Mouse (Mus musculus): ENCODE data around the gene Gm11037.
"Not testable (repeated sequence)": the region's sequence is repeated elsewhere in the genome, so short reads cannot be mapped to it uniquely, and the experiment has no call there.

Gm11037 gene

DNA sequence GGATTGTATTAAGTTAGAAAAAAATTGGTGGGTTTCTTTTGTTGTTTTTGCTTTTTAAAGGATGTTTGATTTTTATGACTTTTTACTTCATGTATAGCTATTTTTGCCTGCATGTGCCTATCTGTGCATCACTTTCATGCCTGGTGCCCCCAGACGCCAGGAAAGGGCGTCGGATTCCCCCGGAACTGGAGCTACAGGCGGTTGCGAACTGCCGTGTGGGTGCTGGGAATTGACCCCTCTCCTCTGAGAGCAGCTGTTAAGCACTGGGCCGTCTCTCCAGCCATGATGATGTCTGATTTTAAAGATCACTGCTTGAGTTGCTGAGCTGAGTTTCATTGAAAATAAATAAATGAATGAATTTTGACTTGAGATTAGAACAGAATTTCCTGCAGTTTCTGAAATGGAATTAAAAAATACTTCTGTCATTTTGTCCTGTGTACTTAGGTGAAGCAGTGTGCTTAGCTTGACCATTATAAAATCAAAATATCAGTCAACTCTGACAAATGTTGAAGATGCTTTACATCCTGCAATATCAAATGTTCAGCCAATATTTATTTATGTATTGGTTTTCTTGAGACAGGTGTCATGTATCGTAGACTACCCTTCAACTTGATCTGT, at the start of gene Gm11037:
TSS of gene Gm11037 (plus strand) at position 568 of the 618 bp plus-strand sequence.
- no peak for DNase-seq

DNA sequence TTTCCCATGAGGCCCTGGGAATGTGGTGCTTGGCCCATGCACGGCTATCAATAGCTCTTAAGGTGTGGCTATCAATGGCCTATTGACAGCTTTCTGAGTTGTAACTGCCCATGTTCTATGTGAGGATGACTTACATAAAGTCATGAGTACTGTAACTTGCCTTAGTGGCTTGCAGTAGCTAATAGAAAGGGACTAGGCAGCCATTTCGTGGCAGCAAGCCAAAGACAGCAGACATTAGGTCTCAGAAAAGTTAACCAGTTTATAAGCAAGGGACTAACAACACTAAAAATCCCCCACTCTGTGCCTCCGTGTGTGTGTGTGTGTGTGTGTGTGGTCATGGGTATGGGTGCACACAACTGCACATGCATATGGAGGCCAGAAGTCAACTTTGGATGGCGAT, 49.1 kb upstream of the Gm11037 start:
- DNase-seq: no peak

DNA sequence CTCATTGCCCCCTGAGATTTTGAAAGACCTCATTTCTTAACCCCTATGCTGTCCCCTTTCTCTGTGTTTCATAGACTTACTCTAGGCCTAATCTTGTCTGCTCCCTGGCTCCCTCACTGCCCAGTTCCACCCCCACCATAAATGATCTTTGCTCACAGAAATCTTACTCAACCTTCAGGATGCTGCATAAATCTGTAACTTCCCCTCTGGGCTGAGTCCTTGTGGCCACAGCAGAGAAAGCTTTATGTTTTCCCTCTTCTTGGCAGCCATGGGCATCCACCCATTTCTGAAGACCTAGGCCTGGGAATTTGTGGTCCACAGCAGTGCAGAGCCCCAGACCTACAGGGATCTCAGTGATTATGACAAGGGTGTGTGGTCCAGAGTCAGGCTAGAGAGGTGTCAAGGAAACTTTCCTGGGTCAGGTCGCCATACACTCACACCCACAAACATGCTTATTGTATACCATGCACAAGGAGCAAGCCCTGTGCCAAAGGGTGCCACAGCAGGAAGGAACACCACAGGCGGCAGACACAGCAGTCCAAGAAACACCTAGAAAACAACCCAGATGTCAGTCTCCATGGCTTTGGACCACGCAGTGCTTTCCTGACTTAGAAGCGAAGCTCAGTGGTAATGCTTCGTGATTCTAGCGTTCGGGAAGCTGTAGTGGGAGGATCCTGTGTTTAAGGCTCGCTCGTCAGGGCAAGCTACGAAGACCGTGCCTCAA, 46.5 kb upstream of the Gm11037 start, which contains the start of gene Siglec1:
TSS of gene Siglec1 (minus strand) at position 99 of the 724 bp plus-strand sequence.
- DNase-seq: no peak

DNA sequence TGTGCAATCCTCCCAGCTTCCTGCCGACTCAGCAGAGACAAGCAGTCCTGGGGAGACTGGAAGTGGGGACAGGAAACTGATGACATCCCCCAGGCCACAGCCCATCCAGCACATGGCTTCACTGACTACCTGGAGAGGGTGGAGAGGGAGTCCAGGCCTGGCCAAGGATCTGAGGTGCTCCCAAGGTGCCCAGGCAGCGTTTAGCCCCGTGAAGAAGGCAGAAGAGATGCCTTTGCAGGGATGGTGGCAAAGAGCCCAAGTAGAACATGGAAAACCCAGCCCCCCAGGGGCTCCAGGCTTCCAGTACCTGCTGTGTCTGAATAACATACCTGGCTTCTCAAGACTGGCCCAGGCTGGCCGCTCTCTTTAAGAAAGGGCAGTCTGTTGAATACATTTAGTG, 44.7 kb upstream of the Gm11037 start:
- DNase-seq: no peak

DNA sequence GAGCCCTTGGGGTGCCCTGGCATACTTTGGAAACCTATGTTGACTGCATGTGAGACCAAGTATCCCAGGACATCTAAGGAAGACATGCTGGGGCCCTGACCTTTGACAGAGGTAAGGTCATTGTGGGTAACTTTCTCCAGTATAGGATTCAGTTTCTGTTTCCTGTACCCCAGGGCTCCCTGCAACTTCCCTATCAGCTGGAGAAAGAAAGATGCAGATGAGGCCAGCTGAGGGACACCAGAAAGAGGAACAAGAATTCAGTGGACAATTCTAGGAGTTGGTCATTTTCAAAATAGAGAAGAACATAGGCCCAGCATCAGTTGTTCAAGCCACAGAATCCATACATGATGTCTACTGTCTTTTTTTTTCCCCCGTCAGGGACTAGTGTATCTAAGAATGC, 43.7 kb upstream of the Gm11037 start:
- no peak for DNase-seq

DNA sequence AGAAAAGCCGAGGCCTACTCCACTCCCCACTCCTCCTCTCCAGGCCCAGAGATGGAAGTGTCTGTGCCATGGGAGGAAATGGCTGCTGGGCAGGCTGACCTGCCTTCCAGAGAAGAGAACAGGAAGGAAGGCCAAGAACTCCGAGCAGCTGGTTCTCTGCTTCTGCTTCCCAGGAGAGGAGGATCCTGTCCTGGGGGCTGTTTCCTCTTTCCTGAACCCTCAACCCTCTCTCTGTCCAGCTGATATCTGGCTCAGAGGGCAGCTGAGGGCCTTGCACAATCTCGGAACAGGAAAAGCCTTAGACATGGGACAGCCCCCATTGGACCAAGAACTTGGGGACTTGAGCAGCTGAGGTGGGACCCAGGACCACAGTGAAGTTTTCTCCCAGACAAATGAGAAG, 42.4 kb upstream of the Gm11037 start:
- DNase-seq: peak; percentile 64

DNA sequence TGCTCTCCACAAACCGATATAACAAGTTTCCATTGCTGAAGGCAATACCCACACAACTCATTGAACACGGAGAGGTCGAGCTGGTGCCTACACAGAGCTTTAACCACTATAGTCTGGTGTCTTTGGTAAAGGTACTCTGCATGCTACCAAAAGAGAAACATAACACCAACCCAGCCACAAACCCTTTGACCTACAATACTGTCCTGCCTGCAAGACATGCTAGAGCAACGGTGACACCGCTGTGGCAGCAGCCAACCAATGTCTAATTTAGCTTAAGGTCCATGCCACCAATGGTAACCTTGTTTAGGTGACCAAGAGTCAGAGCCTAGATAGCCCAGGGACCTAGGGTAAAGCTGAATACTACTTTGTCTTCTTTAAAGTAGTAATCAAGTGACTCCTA, 39.7 kb upstream of the Gm11037 start:
- DNase-seq: no peak

DNA sequence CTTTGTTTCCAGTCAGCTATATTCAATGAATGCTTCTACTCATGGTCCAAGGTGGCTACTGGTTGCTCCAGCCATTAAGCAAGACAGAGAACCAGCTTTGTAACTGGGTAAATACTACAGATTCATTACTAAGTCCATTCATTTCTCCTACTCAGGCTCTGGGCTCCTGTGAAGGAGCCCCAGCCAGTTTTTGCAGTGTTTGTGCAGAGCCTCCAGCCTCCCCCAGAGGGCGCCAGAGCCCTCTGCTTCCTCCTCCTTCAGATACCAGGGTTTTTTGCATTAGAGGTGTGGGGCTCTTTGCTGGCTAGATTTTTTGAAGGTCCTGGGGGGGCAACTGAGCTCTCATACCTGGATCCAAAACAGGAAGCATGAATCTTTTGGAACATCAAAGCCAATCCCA, 38.5 kb upstream of the Gm11037 start:
- DNase-seq: peak; percentile 74

DNA sequence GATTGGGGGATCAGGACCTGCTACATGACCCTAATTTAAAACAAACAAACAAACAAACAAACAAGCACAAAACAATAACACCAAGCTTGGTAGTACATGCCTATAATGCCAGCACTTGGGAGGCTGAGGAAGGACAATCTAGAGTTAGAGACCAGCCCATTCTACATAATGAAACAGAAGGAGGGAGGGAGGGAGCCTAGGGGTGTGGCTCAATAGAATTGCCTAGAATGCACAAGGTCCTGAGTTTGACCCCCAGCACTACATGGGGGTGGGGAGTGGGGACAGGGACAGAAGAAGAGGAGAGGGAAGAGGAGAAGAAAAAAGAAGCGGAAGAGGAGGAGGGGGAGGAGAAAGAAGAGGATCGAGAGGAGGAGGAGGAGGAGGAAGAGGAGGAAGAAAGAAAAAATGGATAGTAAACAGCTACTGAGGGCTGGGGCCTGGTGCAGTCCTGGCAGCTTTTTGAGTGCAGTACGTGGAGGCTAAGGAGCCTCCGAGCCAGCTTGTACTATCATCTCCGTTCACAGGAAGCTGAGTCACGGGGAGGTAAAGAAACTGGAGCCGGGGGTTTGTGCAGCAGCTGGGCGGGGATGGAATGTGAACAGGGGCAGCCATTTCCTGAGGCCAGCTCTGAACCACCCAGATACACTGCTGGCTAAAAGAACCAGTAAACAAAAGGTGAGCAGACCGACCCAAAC, 37.0 kb upstream of the Gm11037 start:
- DNase-seq: no peak

DNA sequence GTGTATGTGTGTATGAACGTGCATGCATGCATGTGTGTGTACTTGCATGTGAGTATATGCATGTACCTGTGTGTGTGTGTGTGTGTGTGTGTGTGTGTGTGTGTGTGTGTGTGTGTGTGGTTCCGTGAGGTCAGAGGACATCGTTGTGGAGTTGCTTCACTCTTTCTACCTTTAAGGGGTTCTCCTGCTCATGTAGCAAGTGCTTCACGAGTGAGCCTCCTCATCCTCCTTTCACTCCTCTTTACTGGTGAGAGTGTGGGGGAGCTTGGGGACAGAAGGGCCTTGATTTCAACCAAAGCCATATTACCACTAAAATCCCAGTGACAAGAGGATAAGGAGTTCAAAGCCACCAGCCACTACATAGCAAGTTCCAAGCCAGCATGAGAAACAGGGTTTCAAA, 36.2 kb upstream of the Gm11037 start:
- DNase-seq: no peak

DNA sequence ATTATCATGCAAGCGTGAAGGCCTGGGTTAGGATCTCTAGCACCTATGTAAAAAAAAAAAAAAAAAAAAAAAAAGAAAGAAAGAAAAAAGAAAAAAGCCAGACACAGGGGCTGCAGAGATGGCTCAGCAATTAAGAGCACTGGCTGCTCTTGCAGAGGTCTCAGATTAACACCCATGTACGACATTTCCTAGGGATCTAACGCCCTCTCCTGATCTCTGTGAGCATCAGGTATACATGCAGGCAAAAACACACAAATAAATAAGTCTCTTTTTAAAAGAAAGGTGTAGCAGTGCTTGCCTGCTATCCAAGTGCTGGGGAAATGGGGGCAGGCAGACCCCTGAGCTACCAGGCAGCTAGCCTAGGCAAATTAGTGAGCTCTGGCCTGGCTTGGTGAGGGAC, 31.8 kb upstream of the Gm11037 start:
- DNase-seq: no peak

DNA sequence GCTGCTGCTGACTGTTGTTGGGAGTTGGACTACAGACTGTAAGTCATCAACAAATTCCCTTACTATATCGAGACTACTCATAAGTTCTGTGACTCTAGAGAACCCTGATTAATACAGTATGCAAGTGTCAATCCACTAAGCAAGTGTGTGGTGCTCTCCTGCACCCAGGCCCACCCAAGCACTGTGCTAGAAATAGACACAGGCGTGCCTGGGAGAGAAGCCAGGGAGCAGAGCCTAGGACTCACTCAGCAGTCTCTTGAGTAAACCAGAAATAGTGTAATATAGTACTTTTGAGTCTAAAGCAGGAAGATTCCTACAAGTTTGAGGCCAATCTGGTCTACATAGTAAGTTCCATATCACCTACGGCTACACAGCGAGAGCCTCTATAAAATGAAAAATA, 29.3 kb upstream of the Gm11037 start:
- no peak for DNase-seq

DNA sequence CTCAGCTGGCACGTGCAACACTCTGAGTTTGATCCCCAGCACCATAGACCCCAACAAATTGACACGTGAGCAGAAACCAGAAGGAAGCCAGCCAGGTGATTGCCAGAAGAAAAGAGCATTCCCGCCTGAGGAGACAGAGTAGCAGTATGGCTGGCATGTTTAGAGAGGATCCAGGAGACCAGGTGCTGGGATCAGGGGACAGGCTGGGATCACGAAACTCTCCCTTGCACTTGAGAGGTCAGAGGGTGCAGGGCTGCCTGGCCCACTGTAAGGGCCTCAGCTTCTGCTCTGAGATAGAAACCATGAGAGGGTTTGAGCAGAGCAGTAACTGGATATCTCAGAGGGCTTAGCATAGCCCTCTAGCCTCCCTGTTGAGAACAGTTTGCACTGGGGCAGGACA, 28.2 kb upstream of the Gm11037 start:
- not testable (repeated sequence) for DNase-seq

DNA sequence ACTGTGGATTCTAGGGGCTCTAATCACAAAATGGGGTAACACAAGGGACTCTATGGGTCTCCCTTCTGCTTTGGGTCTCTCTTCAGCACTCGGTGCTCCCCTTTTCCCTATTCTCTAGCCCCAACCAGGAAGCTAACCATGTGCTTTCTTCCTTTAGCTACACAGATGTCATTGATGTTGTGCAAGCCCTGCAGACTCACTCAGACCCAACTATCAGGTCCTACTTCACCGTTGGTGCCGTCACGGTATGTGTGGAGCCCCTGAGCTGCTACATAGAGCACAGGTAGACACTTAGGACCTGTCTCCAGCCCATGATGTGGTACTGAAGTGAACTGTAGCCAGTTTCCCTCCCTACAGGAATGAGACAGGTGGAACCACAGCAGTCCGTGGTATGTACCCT, 27.3 kb upstream of the Gm11037 start:
- no peak for DNase-seq

DNA sequence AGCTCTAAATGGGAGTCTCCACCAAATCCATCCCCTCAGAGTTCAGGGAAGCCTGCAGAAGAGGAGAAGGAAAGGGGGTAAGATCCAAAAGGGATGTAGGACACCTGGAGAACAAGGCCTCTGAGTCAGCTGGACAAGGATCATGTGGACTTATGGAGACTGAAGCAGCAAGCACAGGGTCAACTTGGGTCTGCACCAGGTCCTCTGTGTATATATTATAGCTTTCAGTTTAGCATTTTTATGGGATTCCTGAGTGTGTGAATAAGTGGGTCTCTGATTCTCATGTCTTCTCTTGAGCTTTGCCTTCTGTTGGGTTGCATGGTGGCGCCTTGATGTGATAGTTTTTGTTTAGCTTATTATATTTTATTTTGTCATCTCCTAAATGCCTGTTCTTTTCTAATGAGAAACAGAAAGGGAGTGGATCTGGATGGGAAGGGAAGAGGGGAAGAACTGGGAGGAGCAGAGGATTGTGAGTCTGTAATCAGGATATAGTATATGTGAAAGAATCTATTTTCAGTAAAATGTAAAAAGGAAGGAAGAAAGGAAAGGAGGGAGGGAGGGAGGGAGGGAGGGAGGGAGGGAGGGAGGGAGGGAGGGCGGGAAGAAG, 14.2 kb upstream of the Gm11037 start:
- no peak for DNase-seq

DNA sequence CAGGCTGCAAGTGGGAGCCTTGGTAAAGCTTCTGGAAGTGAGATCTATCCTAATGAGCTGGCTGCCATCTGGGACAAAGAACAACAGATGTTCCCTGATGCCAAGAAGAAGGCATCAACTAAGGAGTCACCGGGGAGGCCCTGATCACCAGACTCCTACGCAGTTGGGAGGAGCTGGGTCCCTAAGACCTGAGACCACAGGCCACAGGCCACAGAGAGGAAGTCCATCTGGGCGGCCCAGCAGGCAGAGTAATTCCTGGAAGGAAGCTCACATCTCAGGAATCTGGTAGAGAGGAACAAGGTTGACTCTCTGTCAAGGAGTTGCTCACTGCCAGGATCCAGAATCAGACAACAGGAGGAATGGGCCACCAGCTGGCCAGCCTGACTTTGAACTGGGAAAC, 9.1 kb upstream of the Gm11037 start:
- DNase-seq: peak; percentile 54

DNA sequence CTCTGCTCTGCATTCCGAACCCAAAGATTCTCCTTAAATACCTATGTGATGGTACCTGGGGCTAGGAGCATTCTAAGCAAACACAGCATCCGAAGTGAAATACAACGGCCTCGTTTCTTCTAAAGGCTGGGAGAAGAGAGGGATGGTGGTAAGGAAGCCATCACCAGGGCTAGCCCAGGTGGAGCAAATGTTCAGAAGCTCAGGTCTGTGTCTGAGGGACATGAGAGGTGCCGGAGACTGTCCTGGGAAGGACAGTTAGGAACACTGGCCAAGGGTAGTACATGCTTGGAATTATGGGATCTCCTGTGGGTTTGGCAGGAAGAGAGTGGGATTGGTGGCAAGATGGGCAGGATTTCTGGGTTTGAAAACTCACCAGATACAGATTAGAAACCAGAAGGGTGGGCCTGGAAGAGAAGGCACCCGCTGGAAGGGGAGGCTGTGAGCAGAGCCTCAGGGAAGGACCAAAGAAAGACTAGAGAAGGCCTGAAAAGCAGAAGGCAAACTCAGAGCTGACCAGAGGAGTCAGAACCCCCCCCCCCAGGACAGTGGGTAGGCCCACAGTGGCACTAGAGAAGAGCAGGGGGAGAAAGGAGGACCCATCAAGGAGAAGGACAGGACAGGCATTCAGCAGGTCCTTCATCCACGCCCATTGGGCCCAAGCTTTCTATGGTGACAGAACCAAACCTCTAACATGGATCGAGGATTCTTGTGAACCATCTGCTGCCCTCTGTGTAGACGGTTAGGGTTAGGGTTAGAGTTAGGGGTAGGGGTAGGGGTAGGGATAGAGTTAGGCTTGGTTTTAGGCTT, 7.9 kb upstream of the Gm11037 start:
- DNase-seq: no peak

DNA sequence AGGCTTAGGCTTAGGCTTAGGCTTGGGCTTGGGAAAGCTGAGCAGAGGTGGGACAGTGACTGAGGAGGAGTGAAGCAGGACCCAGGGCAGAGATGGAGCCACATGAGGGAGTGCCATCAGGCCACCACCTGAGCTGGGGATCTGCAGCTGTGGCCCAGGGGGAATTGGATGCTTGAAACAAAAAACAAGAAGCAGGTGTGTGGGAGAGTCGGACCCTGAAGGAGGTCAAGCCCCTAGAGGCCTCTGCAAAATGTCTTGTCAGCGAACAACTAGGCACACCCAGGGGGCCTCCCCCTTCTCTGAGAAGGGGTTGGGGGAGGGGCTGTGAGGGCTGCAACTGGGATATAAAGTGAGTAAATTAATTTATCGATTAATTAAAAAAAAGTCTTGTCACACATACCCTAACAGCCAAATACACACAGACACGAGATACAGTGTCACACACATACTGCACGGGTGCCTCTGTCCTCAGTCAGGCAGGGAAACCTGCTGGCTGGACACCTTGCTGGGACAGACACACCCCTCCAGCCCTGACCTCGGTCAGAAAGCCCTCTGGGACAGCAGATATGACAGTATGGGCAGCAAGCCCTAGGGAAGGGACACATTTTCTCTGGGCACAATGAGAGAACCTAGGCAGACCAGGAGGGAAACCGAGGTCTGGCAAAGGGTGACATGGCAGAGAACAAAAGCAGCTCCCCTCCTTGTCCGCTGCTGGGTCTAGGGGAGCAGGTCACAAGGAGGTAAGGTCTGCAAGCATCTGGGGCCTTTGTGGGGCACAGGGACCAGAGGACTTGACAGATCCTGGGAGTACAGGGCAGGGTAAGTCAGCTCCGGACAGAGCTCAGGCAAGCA, 7.1 kb upstream of the Gm11037 start:
- DNase-seq: no peak

DNA sequence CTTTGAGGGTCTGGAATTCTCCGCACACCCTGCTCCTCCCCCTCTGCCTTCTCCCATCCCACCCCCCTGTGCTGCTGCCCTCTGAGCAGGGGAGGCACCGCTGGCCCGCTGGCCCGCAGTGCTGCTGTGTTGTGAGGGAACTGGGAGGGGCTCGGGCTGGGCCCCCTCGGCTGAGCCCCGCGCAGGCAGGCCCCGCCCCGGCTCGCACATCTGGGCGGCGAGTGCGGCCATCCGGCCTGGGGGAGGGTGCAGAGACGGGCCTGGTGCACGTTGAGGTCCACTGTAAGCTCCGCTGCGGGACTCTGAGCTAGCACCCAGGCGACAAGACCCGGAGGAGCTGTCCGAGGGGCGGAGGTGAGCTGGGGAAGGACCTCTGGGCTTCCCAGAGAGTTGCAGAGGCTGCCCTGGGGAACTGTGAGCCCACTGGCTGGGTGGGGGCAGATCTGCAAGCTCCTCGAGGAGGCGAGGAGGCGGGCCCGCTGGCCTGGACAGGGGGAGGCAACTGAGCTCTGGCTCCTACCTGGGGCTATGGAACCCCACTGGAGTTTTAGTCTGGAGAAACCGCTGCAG, 6.1 kb upstream of the Gm11037 start, which contains the start of gene Hspa12b:
TSS of gene Hspa12b (plus strand) at position 120 of the 570 bp plus-strand sequence.
- no peak for DNase-seq

DNA sequence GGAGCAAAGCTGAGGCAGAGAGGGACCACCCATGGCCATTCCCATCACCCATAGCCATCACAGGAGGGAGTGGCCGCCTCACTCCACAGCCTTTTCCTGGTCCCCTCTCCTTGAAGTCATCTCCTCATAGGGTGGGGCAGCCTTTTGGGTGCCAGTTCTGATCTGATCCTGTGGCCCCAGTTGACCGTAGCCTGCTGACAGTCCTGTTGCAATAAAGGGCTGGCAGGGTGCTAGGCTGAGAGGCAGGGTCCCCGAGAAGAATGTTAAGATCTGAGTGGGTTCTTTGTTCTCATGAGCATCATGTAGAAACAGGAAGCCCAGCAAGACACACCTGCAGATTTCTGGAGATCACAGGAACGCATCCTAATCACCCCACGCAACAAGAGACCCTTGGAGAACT, 5.1 kb upstream of the Gm11037 start:
- DNase-seq: no peak

DNA sequence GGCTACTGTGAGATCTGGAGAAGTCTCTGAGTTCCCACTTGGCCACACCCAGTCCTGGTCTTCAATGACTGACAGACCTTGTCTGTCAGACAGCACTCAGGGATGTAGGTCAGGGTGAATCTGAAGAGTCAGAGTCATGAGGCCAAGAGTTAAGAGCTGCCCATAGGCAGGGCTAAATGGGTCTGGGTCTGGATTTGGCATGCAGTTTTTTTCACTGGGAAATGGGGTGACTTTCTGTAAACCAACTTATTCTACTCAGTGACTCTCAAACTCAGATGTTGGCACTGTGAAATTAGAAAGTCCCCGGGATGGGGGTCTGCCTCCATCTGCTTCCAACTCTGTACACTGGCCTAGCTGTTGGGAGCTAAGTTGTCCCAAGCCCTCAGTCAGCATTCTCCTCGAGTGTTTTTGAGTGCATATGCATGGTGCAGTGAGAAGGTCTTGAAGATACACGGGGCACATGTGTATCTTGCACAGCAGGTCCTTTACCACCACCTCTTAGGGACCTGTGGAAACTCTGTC, 4.6 kb upstream of the Gm11037 start:
- no peak for DNase-seq

Data from layer of hippocampus, adult 9-11 months (tissue).